Mouse (Mus musculus): ENCODE measurements around the gene Pkdcc. TPM values are rescaled to one million over a fixed set of nuclear protein-coding genes. Genes with fewer than 3 reads are reported as not detected.

The Pkdcc gene
- polyA plus RNA-seq, 1 experiment from 2014 or later, result 16.4 TPM

GRCm38 (mm10) chr17:83182780-83183179 lies 32.3 kb upstream of the Pkdcc start:
- Histone ChIP-seq H3K4me2 (ENCODE audit: low read depth, low read length) (no peak overlapping the region), H3K36me3 (ENCODE audit: control insufficient read depth, insufficient read depth, low read length) (no peaks in the 10 kb centered on the region), H3K4me1 (ENCODE audit: control insufficient read depth, insufficient read depth, low read length) (no peaks in the 10 kb centered on the region), H3K4me3 (replicated peaks; ENCODE audit: low read length) (no peak overlapping the region), H3K27ac (ENCODE audit: low read length) (no peak overlapping the region), H3K27me3 (ENCODE audit: control insufficient read depth, insufficient read depth, low read length) (no peaks in the 10 kb centered on the region), H3K9ac (ENCODE audit: low read length) (no peak overlapping the region), H3K9me3 (replicated peaks; ENCODE audit: control insufficient read depth, low read length) (0 out of 2 replicates have a peak, but pooled peaks cover 7% of the 10 kb centered on the region)
- no peak for ATAC-seq (ENCODE audit: insufficient read depth, low FRiP score)
- WGBS, result 60% methylated on average over 6 of the region's 6 CpGs

GRCm38 (mm10) chr17:83187751-83188565 lies 27.1 kb upstream of the Pkdcc start:
- no peaks in the 10 kb centered on the region for H3K36me3 ChIP-seq (ENCODE audit: control insufficient read depth, insufficient read depth, low read length)
- no peak overlapping the region for H3K9ac ChIP-seq (ENCODE audit: low read length)
- no peak overlapping the region for H3K27ac ChIP-seq (ENCODE audit: low read length)
- WGBS, result 57% methylated on average over 11 of the region's 11 CpGs
- no peak overlapping the region for H3K4me2 ChIP-seq (ENCODE audit: low read depth, low read length)
- H3K4me3 ChIP-seq (replicated peaks; ENCODE audit: low read length), result no peak overlapping the region
- ATAC-seq (ENCODE audit: insufficient read depth, low FRiP score), result no peak
- H3K27me3 ChIP-seq (ENCODE audit: control insufficient read depth, insufficient read depth, low read length), result no peaks in the 10 kb centered on the region
- H3K9me3 ChIP-seq (replicated peaks; ENCODE audit: control insufficient read depth, low read length), result 0 out of 2 replicates have a peak, but pooled peaks cover 7% of the 10 kb centered on the region
- no peaks in the 10 kb centered on the region for H3K4me1 ChIP-seq (ENCODE audit: control insufficient read depth, insufficient read depth, low read length)

GRCm38 (mm10) chr17:83190810-83191209 lies 24.3 kb upstream of the Pkdcc start:
- H3K4me2 ChIP-seq (ENCODE audit: low read depth, low read length), result no peak overlapping the region
- WGBS, result 84% methylated on average over 9 of the region's 9 CpGs
- no peaks in the 10 kb centered on the region for H3K9me3 ChIP-seq (replicated peaks; ENCODE audit: control insufficient read depth, low read length)
- no peak overlapping the region for H3K4me3 ChIP-seq (replicated peaks; ENCODE audit: low read length)
- H3K27ac ChIP-seq (ENCODE audit: low read length), result no peak overlapping the region
- no peaks in the 10 kb centered on the region for H3K27me3 ChIP-seq (ENCODE audit: control insufficient read depth, insufficient read depth, low read length)
- H3K4me1 ChIP-seq (ENCODE audit: control insufficient read depth, insufficient read depth, low read length), result no peaks in the 10 kb centered on the region
- no peaks in the 10 kb centered on the region for H3K36me3 ChIP-seq (ENCODE audit: control insufficient read depth, insufficient read depth, low read length)
- H3K9ac ChIP-seq (ENCODE audit: low read length), result no peak overlapping the region
- no peak for ATAC-seq (ENCODE audit: insufficient read depth, low FRiP score)

- 66% methylated on average over 4 of the region's 4 CpGs for WGBS
- no peak overlapping the region for H3K4me2 ChIP-seq (ENCODE audit: low read depth, low read length)
Measured at GRCm38 (mm10) chr17:83194491-83194890, 20.6 kb upstream of the Pkdcc start.

GRCm38 (mm10) chr17:83197361-83197923 lies 17.6 kb upstream of the Pkdcc start:
- Histone ChIP-seq H3K4me2 (ENCODE audit: low read depth, low read length) (no peak overlapping the region), H3K27ac (ENCODE audit: low read length) (peak overlapping the region; percentile 43), H3K9me3 (replicated peaks; ENCODE audit: control insufficient read depth, low read length) (no peaks in the 10 kb centered on the region), H3K4me1 (ENCODE audit: control insufficient read depth, insufficient read depth, low read length) (peaks cover 15% of the 10 kb centered on the region), H3K9ac (ENCODE audit: low read length) (no peak overlapping the region), H3K36me3 (ENCODE audit: control insufficient read depth, insufficient read depth, low read length) (no peaks in the 10 kb centered on the region), H3K4me3 (replicated peaks; ENCODE audit: low read length) (no peak overlapping the region), H3K27me3 (ENCODE audit: control insufficient read depth, insufficient read depth, low read length) (no peaks in the 10 kb centered on the region)
- peak; percentile 54; the same call in 1 of the 2 replicates for ATAC-seq (ENCODE audit: insufficient read depth, low FRiP score)
- 39% methylated on average over 4 of the region's 4 CpGs for WGBS

More at GRCm38 (mm10) chr17:83194491-83194890, 20.6 kb upstream of the Pkdcc start:
- no peak overlapping the region for H3K27ac ChIP-seq (ENCODE audit: low read length)
- H3K4me3 ChIP-seq (replicated peaks; ENCODE audit: low read length), result no peak overlapping the region
- H3K4me1 ChIP-seq (ENCODE audit: control insufficient read depth, insufficient read depth, low read length), result peaks cover 12% of the 10 kb centered on the region
- no peak overlapping the region for H3K9ac ChIP-seq (ENCODE audit: low read length)
- no peaks in the 10 kb centered on the region for H3K27me3 ChIP-seq (ENCODE audit: control insufficient read depth, insufficient read depth, low read length)
- ATAC-seq (ENCODE audit: insufficient read depth, low FRiP score), result no peak
- H3K9me3 ChIP-seq (replicated peaks; ENCODE audit: control insufficient read depth, low read length), result no peaks in the 10 kb centered on the region
- no peaks in the 10 kb centered on the region for H3K36me3 ChIP-seq (ENCODE audit: control insufficient read depth, insufficient read depth, low read length)

GRCm38 (mm10) chr17:83200469-83200868 lies 14.6 kb upstream of the Pkdcc start:
- 82% methylated on average over 5 of the region's 5 CpGs for WGBS
- H3K4me3 ChIP-seq (replicated peaks; ENCODE audit: low read length), result no peak overlapping the region
- no peaks in the 10 kb centered on the region for H3K9me3 ChIP-seq (replicated peaks; ENCODE audit: control insufficient read depth, low read length)
- no peaks in the 10 kb centered on the region for H3K27me3 ChIP-seq (ENCODE audit: control insufficient read depth, insufficient read depth, low read length)
- H3K4me2 ChIP-seq (ENCODE audit: low read depth, low read length), result no peak overlapping the region
- H3K27ac ChIP-seq (ENCODE audit: low read length), result no peak overlapping the region
- ATAC-seq (ENCODE audit: insufficient read depth, low FRiP score), result no peak
- H3K4me1 ChIP-seq (ENCODE audit: control insufficient read depth, insufficient read depth, low read length), result peaks cover 15% of the 10 kb centered on the region
- H3K9ac ChIP-seq (ENCODE audit: low read length), result no peak overlapping the region
- H3K36me3 ChIP-seq (ENCODE audit: control insufficient read depth, insufficient read depth, low read length), result no peaks in the 10 kb centered on the region

- Histone ChIP-seq H3K27ac (ENCODE audit: low read length) (no peak overlapping the region), H3K27me3 (ENCODE audit: control insufficient read depth, insufficient read depth, low read length) (no peaks in the 10 kb centered on the region), H3K9me3 (replicated peaks; ENCODE audit: control insufficient read depth, low read length) (no peaks in the 10 kb centered on the region), H3K36me3 (ENCODE audit: control insufficient read depth, insufficient read depth, low read length) (no peaks in the 10 kb centered on the region), H3K4me1 (ENCODE audit: control insufficient read depth, insufficient read depth, low read length) (peaks cover 15% of the 10 kb centered on the region), H3K4me2 (ENCODE audit: low read depth, low read length) (no peak overlapping the region), H3K9ac (ENCODE audit: low read length) (no peak overlapping the region), H3K4me3 (replicated peaks; ENCODE audit: low read length) (no peak overlapping the region)
- WGBS, result 55% methylated on average over 6 of the region's 6 CpGs
- ATAC-seq (ENCODE audit: insufficient read depth, low FRiP score), result no peak
Measured at GRCm38 (mm10) chr17:83201257-83201656, 13.8 kb upstream of the Pkdcc start.

GRCm38 (mm10) chr17:83203692-83204383 lies 11.3 kb upstream of the Pkdcc start:
- no peak overlapping the region for H3K9ac ChIP-seq (ENCODE audit: low read length)
- 59% methylated on average over 8 of the region's 8 CpGs for WGBS
- no peak overlapping the region for H3K4me3 ChIP-seq (replicated peaks; ENCODE audit: low read length)
- H3K27ac ChIP-seq (ENCODE audit: low read length), result no peak overlapping the region
- no peaks in the 10 kb centered on the region for H3K9me3 ChIP-seq (replicated peaks; ENCODE audit: control insufficient read depth, low read length)
- no peaks in the 10 kb centered on the region for H3K27me3 ChIP-seq (ENCODE audit: control insufficient read depth, insufficient read depth, low read length)
- H3K36me3 ChIP-seq (ENCODE audit: control insufficient read depth, insufficient read depth, low read length), result no peaks in the 10 kb centered on the region
- no peak overlapping the region for H3K4me2 ChIP-seq (ENCODE audit: low read depth, low read length)
- ATAC-seq (ENCODE audit: insufficient read depth, low FRiP score), result no peak
- H3K4me1 ChIP-seq (ENCODE audit: control insufficient read depth, insufficient read depth, low read length), result peaks cover 8% of the 10 kb centered on the region; the same call in 1 of the 2 replicates

- H3K4me2 ChIP-seq (ENCODE audit: low read depth, low read length), result no peak overlapping the region
- H3K4me1 ChIP-seq (ENCODE audit: control insufficient read depth, insufficient read depth, low read length), result no peaks in the 10 kb centered on the region
- H3K27me3 ChIP-seq (ENCODE audit: control insufficient read depth, insufficient read depth, low read length), result no peaks in the 10 kb centered on the region
- H3K4me3 ChIP-seq (replicated peaks; ENCODE audit: low read length), result no peak overlapping the region
- no peaks in the 10 kb centered on the region for H3K36me3 ChIP-seq (ENCODE audit: control insufficient read depth, insufficient read depth, low read length)
- ATAC-seq (ENCODE audit: insufficient read depth, low FRiP score), result no peak
- H3K27ac ChIP-seq (ENCODE audit: low read length), result no peak overlapping the region
- no peaks in the 10 kb centered on the region for H3K9me3 ChIP-seq (replicated peaks; ENCODE audit: control insufficient read depth, low read length)
- WGBS, result 91% methylated on average over 3 of the region's 3 CpGs
- H3K9ac ChIP-seq (ENCODE audit: low read length), result no peak overlapping the region
Measured at GRCm38 (mm10) chr17:83207296-83207695, 7.8 kb upstream of the Pkdcc start.

Data from stomach, embryonic 16.5 days (tissue).